21 mouse cellular contexts compared by ENCODE assay signal in the genomic region with DNA sequence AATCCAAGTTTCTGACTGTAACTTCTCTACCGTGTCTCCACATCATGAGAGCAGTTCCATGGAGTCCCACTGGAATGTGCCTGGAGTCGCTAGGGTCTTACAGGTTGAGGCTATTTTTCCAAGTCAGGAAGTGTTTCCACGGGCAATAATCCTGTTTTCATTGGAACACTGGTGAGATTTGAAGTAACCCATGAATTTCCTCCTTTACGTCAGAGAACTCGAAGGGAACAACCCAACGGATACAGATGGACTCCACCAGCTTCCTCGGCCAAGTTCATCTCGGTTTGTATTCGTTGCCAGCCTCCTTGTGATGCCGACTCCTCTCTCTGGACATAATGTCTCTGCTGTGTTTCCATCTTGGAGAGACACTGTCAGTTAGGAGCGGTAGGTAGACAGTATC.
DNase-seq lines count a peak whose midpoint lies in the region; ATAC-seq and TF ChIP-seq lines count a peak whose summit lies in the region.
"Had no signal": no experiment of that assay in that cellular context is flagged by ENCODE, and none has a peak within 500 bp of the region (broad histone marks: within the 10 kb centered on the region; RNA-seq: fewer than 3 reads in every experiment).

No protein-coding gene starts in this region.

- H3K4me1 ChIP-seq in heart, embryonic 10.5 days, result peaks cover 8% of the 10 kb centered on the region; the same call in 1 of the 2 replicates
- H3K4me1 ChIP-seq in heart, embryonic 15.5 days (replicated peaks), result 0 out of 2 replicates have a peak, but pooled peaks cover 3% of the 10 kb centered on the region
- no peaks in the 10 kb centered on the region for H3K4me1 ChIP-seq in forebrain, embryonic 13.5 days
- H3K4me1 ChIP-seq: forebrain, embryonic 15.5 days; hindbrain, embryonic 15.5 days had no signal

- ATAC-seq in heart, embryonic 15.5 days (replicated peaks; ENCODE audit: insufficient number of reproducible peaks, insufficient read depth, low FRiP score, low read depth), result no peak; the same call in 1 of the 2 replicates
- ATAC-seq in forebrain, embryonic 13.5 days, result no peak
- ATAC-seq: CD4-positive, CD25-positive, alpha-beta regulatory T cell, adult 4 months; forebrain, embryonic 15.5 days; intestine, embryonic 16.5 days had no signal

- DNase-seq in gastrocnemius, adult 2 months, result no peak
- no peak for DNase-seq in gastrocnemius, adult 18-20 months (ENCODE audit: low spot score)
- peak; percentile 48 for DNase-seq in heart, adult 8-10 months (ENCODE audit: low spot score)
- no peak for DNase-seq in heart, embryonic 10.5 days (ENCODE audit: low spot score)
- no peak for DNase-seq in cerebellum, postnatal 36 days
- DNase-seq: adrenal gland, postnatal 10 days; B cell, adult 2 months; cerebellum, adult 11-12 months; cerebellum, adult 9-11 months; gastrocnemius, postnatal 14 days; kidney, adult 2 months had no signal

- no peaks in the 10 kb centered on the region for H3K27me3 ChIP-seq in heart, embryonic 10.5 days (ENCODE audit: insufficient read depth, poor library complexity, severe bottlenecking)
- H3K27me3 ChIP-seq in heart, embryonic 15.5 days, result no peaks in the 10 kb centered on the region
- no peaks in the 10 kb centered on the region for H3K27me3 ChIP-seq in forebrain, embryonic 13.5 days
- H3K27me3 ChIP-seq: forebrain, embryonic 15.5 days; hindbrain, embryonic 15.5 days; kidney, embryonic 15.5 days had no signal

- H3K4me3 ChIP-seq in gastrocnemius, adult 2 months, result no peak overlapping the region
- H3K4me3 ChIP-seq in heart, embryonic 10.5 days, result no peak overlapping the region
- no peak overlapping the region for H3K4me3 ChIP-seq in heart, embryonic 15.5 days
- H3K4me3 ChIP-seq in forebrain, embryonic 13.5 days, result no peak overlapping the region
- H3K4me3 ChIP-seq: embryonic facial prominence, embryonic 10.5 days; forebrain, embryonic 15.5 days; hindbrain, embryonic 10.5 days; hindbrain, embryonic 15.5 days; kidney, embryonic 15.5 days had no signal

- TF ChIP-seq CTCF in gastrocnemius, adult 2 months (IDR thresholded peaks at IDR 0.05), result no peak

- H3K9ac ChIP-seq in heart, embryonic 15.5 days, result no peak overlapping the region
- H3K9ac ChIP-seq in forebrain, embryonic 13.5 days, result no peak overlapping the region
- H3K9ac ChIP-seq: forebrain, embryonic 15.5 days; hindbrain, embryonic 15.5 days; kidney, embryonic 15.5 days had no signal

- peak overlapping the region; percentile 12 for H3K27ac ChIP-seq in gastrocnemius, adult 2 months
- no peak overlapping the region; the same call in 1 of the 2 replicates for H3K27ac ChIP-seq in heart, embryonic 10.5 days
- 0 out of 2 replicates have a peak overlapping the region, but pooled peaks have one; percentile 20 for H3K27ac ChIP-seq in heart, embryonic 15.5 days
- no peak overlapping the region for H3K27ac ChIP-seq in forebrain, embryonic 13.5 days
- H3K27ac ChIP-seq: embryonic facial prominence, embryonic 10.5 days; forebrain, embryonic 15.5 days; hindbrain, embryonic 10.5 days; hindbrain, embryonic 15.5 days; kidney, embryonic 15.5 days had no signal

- no peaks in the 10 kb centered on the region for H3K9me3 ChIP-seq in heart, embryonic 10.5 days
- no peaks in the 10 kb centered on the region for H3K9me3 ChIP-seq in heart, embryonic 15.5 days (replicated peaks)
- H3K9me3 ChIP-seq in forebrain, embryonic 13.5 days (replicated peaks), result no peaks in the 10 kb centered on the region
- H3K9me3 ChIP-seq: embryonic facial prominence, embryonic 10.5 days; forebrain, embryonic 15.5 days; G1E; hindbrain, embryonic 10.5 days; hindbrain, embryonic 15.5 days; kidney, embryonic 15.5 days had no signal

- no peaks in the 10 kb centered on the region for H3K36me3 ChIP-seq in heart, embryonic 10.5 days
- no peaks in the 10 kb centered on the region for H3K36me3 ChIP-seq in heart, embryonic 15.5 days
- H3K36me3 ChIP-seq in forebrain, embryonic 13.5 days (ENCODE audit: poor library complexity, severe bottlenecking), result no peaks in the 10 kb centered on the region
- H3K36me3 ChIP-seq: embryonic facial prominence, embryonic 10.5 days; forebrain, embryonic 15.5 days; G1E; hindbrain, embryonic 10.5 days; hindbrain, embryonic 15.5 days; kidney, embryonic 15.5 days had no signal

- intact Hi-C loops in gastrocnemius, adult 2 months (cut with DNase I), result loop anchor here (5.0 to 10.0 kb wide), 2 partner anchors 54 to 96 kb away; no protein-coding TSS in a partner anchor

- no peak overlapping the region for H3K4me2 ChIP-seq in heart, embryonic 15.5 days
- H3K4me2 ChIP-seq in forebrain, embryonic 13.5 days, result no peak overlapping the region
- H3K4me2 ChIP-seq: forebrain, embryonic 15.5 days; hindbrain, embryonic 15.5 days; kidney, embryonic 15.5 days had no signal

- WGBS in heart, embryonic 10.5 days, result 84% methylated on average over 11 of the region's 11 CpGs
- 79% methylated on average over 11 of the region's 11 CpGs for WGBS in heart, embryonic 15.5 days
- 92% methylated on average over 11 of the region's 11 CpGs for WGBS in forebrain, embryonic 13.5 days

Comparison
In these comparisons a context has a peak if more than half of its experiments do, and no peak if none do; other contexts are left out.
1. H3K27ac ChIP-seq: peak in gastrocnemius, adult 2 months (single experiment) and heart, embryonic 15.5 days (single experiment); none in heart, embryonic 10.5 days (single experiment) and forebrain, embryonic 13.5 days (single experiment).